Mouse (Mus musculus) MEL (cell line): ENCODE data around the gene Man1c1. TPM values are rescaled to one million over a fixed set of nuclear protein-coding genes. Genes with fewer than 3 reads are reported as not detected.

Experiments used
- DNase-seq: peaks from one replicate; pipeline ENCODE4 v3.0.0; 2011; ENCODE audit warnings: low read depth, low spot score
- H3K27ac ChIP-seq: 2 replicates; pipeline ENCODE4 v1.5.1; 2012; ENCODE audit warnings: low read depth, mild to moderate bottlenecking, control low read depth, low read length, moderate library complexity; ENCODE audit not compliant: control insufficient read depth
- H3K27me3 ChIP-seq, 2 experiments: fragments of 150-350 bp in 1 of 2; sonication (generic) in 1 of 2; 2 replicates each; pipeline ENCODE4 v1.6.1; 2012; ENCODE audit warnings: low read length in 2 of 2, mild to moderate bottlenecking in 2 of 2, improper control_type of control experiment in 1 of 2, moderate library complexity in 1 of 2; ENCODE audit not compliant: insufficient read depth in 2 of 2, control insufficient read depth in 1 of 2
- H3K36me3 ChIP-seq, 2 experiments: 2 replicates each; pipeline ENCODE4 v1.6.1; 2012 to 2014; ENCODE audit warnings: low read length in 2 of 2, improper control_type of control experiment in 1 of 2, inconsistent platforms in 1 of 2, mild to moderate bottlenecking in 1 of 2; ENCODE audit not compliant: insufficient read depth in 2 of 2, control insufficient read depth in 1 of 2
- H3K4me1 ChIP-seq, 2 experiments: fragments of 150-350 bp in 1 of 2; sonication (generic) in 1 of 2; 2 replicates each; pipeline ENCODE4 v1.6.1; 2012; ENCODE audit warnings: low read length in 2 of 2, improper control_type of control experiment in 1 of 2, mild to moderate bottlenecking in 1 of 2; ENCODE audit not compliant: insufficient read depth in 2 of 2, control insufficient read depth in 1 of 2
- H3K4me3 ChIP-seq, 2 experiments: fragments of 150-350 bp in 1 of 2; sonication (generic) in 1 of 2; 2 replicates each; pipeline ENCODE4 v1.5.1; 2012; ENCODE audit warnings: low read depth in 2 of 2, low read length in 2 of 2, mild to moderate bottlenecking in 2 of 2, moderate library complexity in 2 of 2, control low read depth in 1 of 2, improper control_type of control experiment in 1 of 2; ENCODE audit not compliant: control insufficient read depth in 1 of 2, insufficient read depth in 1 of 2
- H3K79me2 ChIP-seq: 2 replicates; pipeline ENCODE4 v1.6.1; 2012; ENCODE audit warnings: mild to moderate bottlenecking, low read length, moderate library complexity; ENCODE audit not compliant: control insufficient read depth, poor library complexity, insufficient read depth
- H3K9ac ChIP-seq: 2 replicates; pipeline ENCODE4 v1.6.1; 2012; ENCODE audit warnings: low read depth, mild to moderate bottlenecking, control low read depth, low read length, moderate library complexity; ENCODE audit not compliant: control insufficient read depth, poor library complexity, severe bottlenecking
- H3K9me3 ChIP-seq: fragments of 150-350 bp; sonication (generic); replicated peaks from 2 replicates; pipeline ENCODE4 v1.6.1; 2012; ENCODE audit warnings: mild to moderate bottlenecking, low read length, improper control_type of control experiment, moderate library complexity; ENCODE audit not compliant: insufficient read depth
- BHLHE40 ChIP-seq: IDR thresholded peaks from 2 replicates; pipeline ENCODE4 v1.6.1; 2012; ENCODE audit warnings: low read depth, mild to moderate bottlenecking, inconsistent platforms, low read length, improper control_type of control experiment, borderline replicate concordance
- CHD1 ChIP-seq: IDR thresholded peaks from 2 replicates; pipeline ENCODE4 v1.6.1; 2012; ENCODE audit warnings: low read depth, mild to moderate bottlenecking, inconsistent platforms, low read length, improper control_type of control experiment
- CHD2 ChIP-seq: IDR thresholded peaks from 2 replicates; pipeline ENCODE4 v1.6.1; 2011; ENCODE audit warnings: low read length, improper control_type of control experiment
- CTCF ChIP-seq, 3 experiments: IDR thresholded peaks in 2 of 3; conservative IDR thresholded peaks in 1 of 3; 2 replicates each; pipeline ENCODE4 v1.5.1; 2011 to 2012; ENCODE audit warnings: low read length in 3 of 3, low read depth in 2 of 3, mild to moderate bottlenecking in 2 of 3, improper control_type of control experiment in 1 of 3, inconsistent platforms in 1 of 3, mixed read lengths in 1 of 3, moderate library complexity in 1 of 3; ENCODE audit not compliant: control insufficient read depth in 1 of 3, insufficient read depth in 1 of 3, poor library complexity in 1 of 3, severe bottlenecking in 1 of 3
- EP300 ChIP-seq, 2 experiments: IDR thresholded peaks; 2 replicates each; pipeline ENCODE4 v1.6.1; 2011; ENCODE audit warnings: improper control_type of control experiment in 2 of 2, low read length in 2 of 2, low read depth in 1 of 2, mild to moderate bottlenecking in 1 of 2
- ETS1 ChIP-seq: IDR thresholded peaks from 2 replicates; pipeline ENCODE4 v1.6.1; 2012; ENCODE audit warnings: low read depth, mild to moderate bottlenecking, inconsistent platforms, low read length, improper control_type of control experiment, moderate library complexity
- GABPA ChIP-seq: IDR thresholded peaks from 2 replicates; pipeline ENCODE4 v1.6.1; 2012; ENCODE audit warnings: low read depth, mild to moderate bottlenecking, inconsistent platforms, low read length, improper control_type of control experiment, moderate library complexity
- JUND ChIP-seq: IDR thresholded peaks from 2 replicates; pipeline ENCODE4 v1.6.1; 2011; ENCODE audit warnings: low read depth, mild to moderate bottlenecking, improper control_type of control experiment, low read length
- KAT2A ChIP-seq: conservative IDR thresholded peaks from 2 replicates; pipeline ENCODE4 v1.6.1; 2012; ENCODE audit warnings: low read depth, low read length, improper control_type of control experiment, inconsistent platforms
- MAX ChIP-seq: IDR thresholded peaks from 2 replicates; pipeline ENCODE4 v1.6.1; 2011; ENCODE audit warnings: low read length, improper control_type of control experiment
- MAZ ChIP-seq: IDR thresholded peaks from 2 replicates; pipeline ENCODE4 v1.6.1; 2012; ENCODE audit warnings: low read depth, mild to moderate bottlenecking, inconsistent platforms, low read length, improper control_type of control experiment
- MEF2A ChIP-seq: IDR thresholded peaks from 2 replicates; pipeline ENCODE4 v1.6.1; 2014; ENCODE audit warnings: low read depth, mild to moderate bottlenecking, inconsistent platforms, low read length, improper control_type of control experiment; ENCODE audit not compliant: poor library complexity, insufficient replicate concordance, severe bottlenecking; ENCODE audit errors: extremely low read depth
- MXI1 ChIP-seq: IDR thresholded peaks from 2 replicates; pipeline ENCODE4 v1.6.1; 2011; ENCODE audit warnings: mild to moderate bottlenecking, low read depth, low read length, improper control_type of control experiment
- MYB ChIP-seq: IDR thresholded peaks from 2 replicates; pipeline ENCODE4 v1.6.1; 2011; ENCODE audit warnings: mild to moderate bottlenecking, low read depth, low read length, improper control_type of control experiment
- MYC ChIP-seq: IDR thresholded peaks from 2 replicates; pipeline ENCODE4 v1.6.1; 2011; ENCODE audit warnings: low read depth, mild to moderate bottlenecking, low read length, improper control_type of control experiment, moderate library complexity
- NELFE ChIP-seq: IDR thresholded peaks from 2 replicates; pipeline ENCODE4 v1.6.1; 2011; ENCODE audit warnings: low read depth, low read length, improper control_type of control experiment
- NRF1 ChIP-seq: IDR thresholded peaks from 2 replicates; pipeline ENCODE4 v1.6.1; 2014; ENCODE audit warnings: low read depth, mild to moderate bottlenecking, inconsistent platforms, low read length, improper control_type of control experiment, moderate library complexity; ENCODE audit not compliant: poor library complexity, insufficient read depth, severe bottlenecking
- POLR2A ChIP-seq, 2 experiments: IDR thresholded peaks; 2 replicates each; pipeline ENCODE4 v1.6.1; 2011 to 2012; ENCODE audit warnings: low read length in 2 of 2, mild to moderate bottlenecking in 2 of 2, control low read depth in 1 of 2, improper control_type of control experiment in 1 of 2, low read depth in 1 of 2, moderate library complexity in 1 of 2; ENCODE audit not compliant: control insufficient read depth in 1 of 2, insufficient read depth in 1 of 2, poor library complexity in 1 of 2
- POLR2AphosphoS2 ChIP-seq: IDR thresholded peaks from 2 replicates; pipeline ENCODE4 v1.6.1; 2011; ENCODE audit warnings: low read length, improper control_type of control experiment
- POLR2AphosphoS5 ChIP-seq: IDR thresholded peaks from 2 replicates; pipeline ENCODE4 v1.6.1; 2012; ENCODE audit warnings: low read depth, borderline replicate concordance, mild to moderate bottlenecking, inconsistent platforms, low read length, moderate library complexity, mixed read lengths
- RCOR1 ChIP-seq: IDR thresholded peaks from 2 replicates; pipeline ENCODE4 v1.6.1; 2012; ENCODE audit warnings: low read depth, mild to moderate bottlenecking, inconsistent platforms, low read length, improper control_type of control experiment
- SMC3 ChIP-seq: IDR thresholded peaks from 2 replicates; pipeline ENCODE4 v1.6.1; 2011; ENCODE audit warnings: low read depth, low read length, improper control_type of control experiment
- TAL1 ChIP-seq: IDR thresholded peaks from 2 replicates; pipeline ENCODE4 v1.6.1; 2012; ENCODE audit warnings: mild to moderate bottlenecking, inconsistent platforms, low read length, moderate library complexity, mixed read lengths
- TBP ChIP-seq: IDR thresholded peaks from 2 replicates; pipeline ENCODE4 v1.8.0; 2011; ENCODE audit warnings: low read depth, low read length, improper control_type of control experiment
- TCF12 ChIP-seq: IDR thresholded peaks from 2 replicates; pipeline ENCODE4 v1.6.1; 2014; ENCODE audit warnings: low read depth, mild to moderate bottlenecking, inconsistent platforms, low read length, improper control_type of control experiment, moderate library complexity
- UBTF ChIP-seq: IDR thresholded peaks from 2 replicates; pipeline ENCODE4 v1.6.1; 2012; ENCODE audit warnings: low read depth, mild to moderate bottlenecking, inconsistent platforms, low read length, improper control_type of control experiment, moderate library complexity, borderline replicate concordance; ENCODE audit not compliant: insufficient read depth
- USF1 ChIP-seq: IDR thresholded peaks from 2 replicates; pipeline ENCODE4 v1.6.1; 2014; ENCODE audit warnings: low read depth, mild to moderate bottlenecking, inconsistent platforms, low read length, improper control_type of control experiment, moderate library complexity
- ZKSCAN1 ChIP-seq: IDR thresholded peaks from 2 replicates; pipeline ENCODE4 v1.6.1; 2012; ENCODE audit warnings: low read depth, mild to moderate bottlenecking, inconsistent platforms, low read length, improper control_type of control experiment, moderate library complexity
- ZMIZ1 ChIP-seq: IDR thresholded peaks from 2 replicates; pipeline ENCODE4 v1.6.1; 2012; ENCODE audit warnings: low read depth, mild to moderate bottlenecking, inconsistent platforms, low read length, improper control_type of control experiment, moderate library complexity
- ZNF384 ChIP-seq: IDR thresholded peaks from 2 replicates; pipeline ENCODE4 v1.6.1; 2012; ENCODE audit warnings: low read depth, mild to moderate bottlenecking, inconsistent platforms, low read length, improper control_type of control experiment
- polyA plus RNA-seq, 2 experiments: library from polyadenylated mRNA; stranded (reverse) in 1 of 2; unstranded in 1 of 2; fragments of >175 nt in 1 of 2; fragments of >200 nt in 1 of 2; gene quantifications; 2 replicates each; pipeline versions ENCODE4 v1.2.1 to v1.2.4; 2012; ENCODE audit warnings: low replicate concordance in 2 of 2, low read depth in 1 of 2; ENCODE audit not compliant: insufficient read length in 2 of 2, insufficient read depth in 1 of 2, missing spikeins in 1 of 2
- total RNA-seq: library from RNA; depleted of rRNA; stranded (reverse); fragments of 300-350 nt; gene quantifications from 2 replicates; pipeline ENCODE4 v1.2.3, GENCODE M21; 2012

Gene Man1c1
- total and polyA plus RNA-seq, 3 experiments = 1.9 to 5.2 TPM; not detected in 1

GRCm38 (mm10) chr4:134546814-134547705, 157.0 kb downstream of the Man1c1 start:
- DNase-seq = no peak
- Histone ChIP-seq H3K4me1 (peaks cover 0 to 12% of the 10 kb centered on the region in 2 experiments; a peak in 1 of 4 replicates), H3K4me3 (no peak overlapping the region), H3K27me3 (no peaks in the 10 kb centered on the region), H3K9me3 (no peaks in the 10 kb centered on the region), H3K79me2 (0 out of 2 replicates have a peak, but pooled peaks cover 1% of the 10 kb centered on the region), H3K9ac (no peak overlapping the region)
- TF ChIP-seq TBP = no peak
- TF ChIP-seq POLR2AphosphoS5 = no peak
- TF ChIP-seq JUND = no peak
- TF ChIP-seq ZNF384 = no peak
- TF ChIP-seq POLR2AphosphoS2 = no peak
- no peak for TF ChIP-seq MXI1
- TF ChIP-seq CHD1 = no peak
- TF ChIP-seq ETS1 = no peak
- no peak for TF ChIP-seq RCOR1
- no peak for TF ChIP-seq MEF2A
- no peak for TF ChIP-seq MAZ
- TF ChIP-seq MYB = no peak
- TF ChIP-seq ZMIZ1 = no peak
- no peak for TF ChIP-seq UBTF
- no peak for TF ChIP-seq POLR2A (IDR thresholded peaks at IDR 0.05; ENCODE audit: control insufficient read depth in 1 of 2, insufficient read depth in 1 of 2, low read depth in 1 of 2, low read length in 2 of 2, poor library complexity in 1 of 2)
- TF ChIP-seq MAX = no peak
- TF ChIP-seq EP300 (IDR thresholded peaks at IDR 0.05; ENCODE audit: low read depth in 1 of 2, low read length in 2 of 2) = no peak
- TF ChIP-seq, all 39 proteins: peak for 0
- Histone ChIP-seq H3K27ac (no peak overlapping the region), H3K36me3 (no peaks in the 10 kb centered on the region)

- DNase-seq = peak; percentile 90
- Histone ChIP-seq H3K27me3 (no peaks in the 10 kb centered on the region), H3K79me2 (no peaks in the 10 kb centered on the region), H3K9me3 (no peaks in the 10 kb centered on the region), H3K9ac (no peak overlapping the region), H3K36me3 (no peaks in the 10 kb centered on the region), H3K27ac (no peak overlapping the region), H3K4me1 (peaks cover 0 to 6% of the 10 kb centered on the region in 2 experiments; a peak in 1 of 4 replicates), H3K4me3 (no peak overlapping the region)
- TF ChIP-seq TCF12 = no peak
- no peak for TF ChIP-seq GABPA
- TF ChIP-seq NRF1 = no peak
- TF ChIP-seq ZKSCAN1 = no peak
- TF ChIP-seq MYB = no peak
- TF ChIP-seq ETS1 = no peak
- no peak for TF ChIP-seq CHD1
- no peak for TF ChIP-seq MYC
- no peak for TF ChIP-seq BHLHE40
- no peak for TF ChIP-seq TAL1
- TF ChIP-seq USF1 = no peak
- no peak for TF ChIP-seq POLR2AphosphoS2
- peak; percentile 91 for TF ChIP-seq SMC3
- no peak for TF ChIP-seq ZNF384
- TF ChIP-seq NELFE = no peak
- no peak for TF ChIP-seq KAT2A
- no peak for TF ChIP-seq CHD2
- peak; percentile 96 to 98 (median 97) for TF ChIP-seq CTCF (IDR thresholded peaks at IDR 0.05 in 2 of 3, conservative IDR thresholded peaks at IDR 0.05 in 1 of 3; ENCODE audit: control insufficient read depth in 1 of 3, insufficient read depth in 1 of 3, low read depth in 2 of 3, low read length in 3 of 3, poor library complexity in 1 of 3, severe bottlenecking in 1 of 3)
Observed at GRCm38 (mm10) chr4:134543261-134543660, 160.8 kb downstream of the Man1c1 start.
